Mouse (Mus musculus) frontal cortex, postnatal 36 days (tissue): ENCODE measurements around the gene Rrbp1.

Experiments
- DNase-seq, 2 experiments: peaks; one replicate each; pipeline ENCODE4 v3.0.0; 2022; ENCODE audit warnings: low spot score in 2 of 2

Rrbp1 gene

GRCm38 (mm10) chr2:144011080-144011551 lies at the start of gene Rrbp1:
Rrbp1 (minus strand) TSS chr2:144011263.
- DNase-seq: peak; percentile 96 to 98

DNA sequence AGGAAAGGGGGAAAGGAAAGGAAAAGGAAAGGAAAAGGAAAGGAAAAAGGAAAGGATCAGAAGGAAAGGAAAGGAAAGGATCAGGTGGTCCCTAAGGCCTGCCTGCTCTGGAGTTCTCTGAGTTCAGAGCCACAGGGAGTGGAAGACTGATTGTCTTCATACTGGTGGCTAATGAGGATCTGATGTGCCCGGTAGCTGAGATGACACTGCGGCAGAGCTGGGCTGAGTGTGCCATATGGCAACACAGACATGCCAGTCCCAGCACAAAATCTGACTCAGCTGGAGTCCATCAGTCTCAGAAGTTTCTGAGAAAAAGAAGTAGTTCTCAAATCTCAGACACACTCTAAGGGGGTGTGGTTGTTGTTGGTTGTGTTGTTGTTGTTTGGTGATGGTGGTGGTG lies 46.7 kb upstream of the Rrbp1 start:
- DNase-seq: no peak

DNA sequence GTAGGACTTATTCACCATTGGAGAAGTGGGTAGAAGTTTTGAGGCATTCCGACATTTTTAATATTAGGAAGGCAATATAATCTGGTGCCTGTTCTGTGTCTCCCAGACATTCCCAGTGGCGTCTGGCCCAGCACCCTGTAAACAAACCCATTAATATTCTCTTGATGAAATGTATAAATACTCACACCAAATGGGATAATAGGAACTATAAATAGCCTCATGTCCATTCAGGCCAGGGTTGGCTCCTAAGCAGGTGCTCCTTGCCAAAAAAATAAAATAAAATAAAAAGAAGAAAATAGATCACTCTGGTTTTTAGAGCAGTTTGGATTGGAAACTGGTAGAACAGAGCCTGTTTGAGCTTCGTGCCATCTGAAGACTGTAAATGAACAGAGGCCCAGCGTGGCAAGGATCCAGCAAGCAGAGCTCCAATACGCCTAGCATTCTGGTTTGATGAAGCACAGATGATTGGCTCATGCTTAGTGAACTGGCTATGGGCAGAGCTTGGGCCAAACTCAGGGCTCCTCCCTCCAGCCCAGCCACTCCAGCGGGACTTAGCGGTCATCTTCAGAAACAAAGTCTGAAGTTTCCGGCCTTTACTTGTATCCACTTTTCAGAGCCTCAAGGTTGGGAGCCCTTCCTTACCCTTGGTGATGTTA lies 41.5 kb upstream of the Rrbp1 start:
- DNase-seq: peak; percentile 40 to 67

- DNase-seq: no peak
Observed at GRCm38 (mm10) chr2:144050861-144051260, 39.8 kb upstream of the Rrbp1 start.

DNA sequence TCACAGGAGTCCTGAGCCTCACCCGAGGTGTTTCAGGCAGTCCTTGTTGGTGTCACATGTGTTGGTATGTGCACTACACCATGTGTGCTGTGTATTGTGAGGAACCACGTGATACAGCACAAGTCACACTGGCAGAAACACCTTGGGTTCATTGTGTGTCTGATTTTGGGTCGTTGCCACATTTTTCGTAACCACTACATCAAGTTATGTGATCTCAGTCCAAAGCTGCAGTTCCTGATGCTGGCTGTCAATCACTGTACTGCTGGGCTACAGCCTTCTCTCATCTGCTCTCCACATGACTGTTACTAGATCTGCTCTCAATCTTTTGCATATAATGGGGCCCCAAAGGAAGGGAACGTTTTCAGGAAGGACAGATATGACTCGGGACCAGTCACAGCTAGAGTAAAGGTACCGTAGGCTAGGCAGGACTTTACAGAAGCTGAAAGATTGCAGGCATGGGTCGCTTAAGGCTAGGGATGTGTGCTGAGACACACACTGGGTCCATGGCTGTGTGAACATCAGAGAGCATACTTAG lies 39.1 kb upstream of the Rrbp1 start:
- DNase-seq: no peak

GRCm38 (mm10) chr2:144046916-144047315 lies 35.9 kb upstream of the Rrbp1 start:
- DNase-seq: no peak

DNA sequence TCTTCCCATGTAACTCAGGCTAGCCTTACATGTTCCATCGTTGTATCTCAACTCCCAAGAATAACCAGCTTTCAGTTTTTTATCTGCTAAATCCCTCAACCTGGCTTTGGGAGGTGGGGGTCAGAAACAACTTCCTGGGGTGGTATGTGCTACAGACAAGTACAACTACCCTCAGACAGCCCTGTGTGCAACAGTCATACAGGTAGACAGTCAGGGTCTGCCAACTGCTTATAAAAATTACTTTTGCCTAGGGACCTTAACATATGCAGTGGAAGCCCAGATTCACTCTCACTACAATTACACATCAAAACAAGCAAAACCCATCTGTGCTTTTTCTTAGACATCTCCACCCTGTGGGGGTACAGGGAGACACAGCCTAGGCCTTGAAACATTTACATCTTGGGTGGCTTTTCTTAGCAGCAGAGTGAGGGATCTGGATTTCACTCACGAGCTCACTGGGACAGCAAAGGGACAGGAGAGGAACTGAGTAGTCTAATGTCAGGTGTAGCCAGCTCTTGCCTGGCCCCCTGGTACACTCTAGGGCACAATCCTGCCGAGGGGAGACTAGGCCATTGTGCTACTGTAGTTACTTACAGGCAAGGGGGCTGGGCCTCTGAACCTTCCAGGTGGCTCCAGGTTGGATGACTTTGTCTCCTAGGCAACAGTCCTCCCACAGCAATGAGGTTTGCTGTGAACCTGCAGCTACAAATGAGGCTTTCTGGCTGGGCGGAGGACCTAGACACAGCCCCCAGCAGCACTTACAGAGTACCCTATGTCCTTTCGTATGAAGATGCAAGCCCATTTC lies 34.9 kb upstream of the Rrbp1 start:
- peak; percentile 33 to 49 for DNase-seq

GRCm38 (mm10) chr2:144044726-144045125 lies 33.7 kb upstream of the Rrbp1 start:
- peak; percentile 80 to 90 for DNase-seq

GRCm38 (mm10) chr2:144032664-144033063 lies 21.6 kb upstream of the Rrbp1 start, which contains the start of gene Banf2:
Banf2 (plus strand) TSS chr2:144033059.
- no peak for DNase-seq

DNA sequence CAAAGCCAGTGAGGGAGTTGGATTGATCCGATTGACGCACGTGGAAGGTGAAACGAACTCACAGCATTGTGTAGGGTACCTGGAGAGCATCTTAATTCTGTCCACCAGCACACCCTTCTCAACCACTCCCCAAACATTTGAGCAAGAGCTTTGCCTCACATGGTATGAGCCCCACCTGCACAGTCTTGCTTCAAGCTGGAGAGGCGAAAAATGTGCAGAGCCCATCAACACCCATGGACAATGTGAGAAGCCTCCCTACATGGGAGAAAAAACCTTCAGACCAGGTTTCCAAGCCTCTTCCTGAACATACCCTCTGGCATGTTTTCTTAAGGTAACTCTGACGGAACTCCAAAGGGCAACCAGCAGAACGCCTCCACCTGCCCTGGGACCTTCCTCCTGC lies 19.7 kb upstream of the Rrbp1 start:
- DNase-seq: no peak

DNA sequence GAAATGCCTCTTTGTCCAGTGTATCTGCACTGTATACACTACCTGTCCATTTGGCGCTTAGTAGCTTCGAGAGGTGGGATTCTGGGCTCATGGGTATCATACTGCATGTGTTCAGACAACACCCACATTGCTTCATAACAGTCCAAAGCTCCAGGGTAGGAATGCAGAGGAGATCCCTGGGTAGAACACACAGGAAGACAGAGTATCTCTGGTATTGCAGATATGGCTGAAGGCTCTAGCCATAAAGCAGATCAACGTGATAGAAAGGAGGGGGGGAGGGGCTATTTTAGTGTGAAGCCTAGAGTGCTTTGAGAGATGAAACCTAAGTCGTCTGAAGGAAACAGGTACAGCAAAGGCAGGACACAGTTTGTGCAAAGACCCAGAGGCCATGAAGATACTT lies 15.4 kb upstream of the Rrbp1 start:
- no peak for DNase-seq

GRCm38 (mm10) chr2:144025361-144025760 lies 14.3 kb upstream of the Rrbp1 start:
- DNase-seq: no peak

DNA sequence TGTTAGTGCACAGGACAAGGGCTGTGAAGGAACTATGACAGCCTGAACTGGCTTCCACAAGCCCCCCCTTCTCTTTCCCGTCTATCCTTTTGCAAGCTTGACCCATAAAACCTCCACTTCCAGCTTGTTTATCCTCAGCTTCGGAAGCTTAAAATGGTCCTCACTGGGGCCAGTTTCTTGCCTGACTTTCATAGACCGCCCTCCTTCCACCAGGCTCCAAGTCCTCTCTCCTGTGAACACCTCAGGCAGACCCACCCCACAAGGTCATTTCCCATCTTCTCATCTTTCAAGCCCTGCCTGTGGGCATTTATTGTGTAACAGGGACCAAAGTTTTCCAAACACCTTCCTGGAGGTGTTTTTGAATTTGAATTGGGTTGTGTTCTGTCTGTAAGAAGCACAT lies 11.4 kb upstream of the Rrbp1 start:
- no peak for DNase-seq

DNA sequence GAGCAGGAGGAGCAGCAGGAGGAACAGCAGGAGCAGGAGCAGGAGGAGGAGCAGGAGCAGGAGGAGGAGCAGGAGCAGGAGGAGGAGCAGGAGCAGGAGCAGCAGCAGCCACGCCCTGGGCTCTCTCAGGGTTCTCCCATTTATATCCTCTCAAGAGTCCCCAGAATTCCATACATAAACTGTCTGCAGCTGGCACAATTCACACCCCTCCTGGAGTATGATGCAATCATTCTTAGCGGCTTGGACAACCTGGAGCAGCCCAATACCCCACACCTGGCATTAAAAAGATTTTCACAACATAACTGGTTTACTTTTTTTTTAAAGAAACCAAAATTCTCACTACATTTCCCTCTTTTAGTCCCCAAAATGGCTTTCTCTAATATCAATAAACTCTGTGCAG lies 8.9 kb upstream of the Rrbp1 start:
- no peak for DNase-seq

DNA sequence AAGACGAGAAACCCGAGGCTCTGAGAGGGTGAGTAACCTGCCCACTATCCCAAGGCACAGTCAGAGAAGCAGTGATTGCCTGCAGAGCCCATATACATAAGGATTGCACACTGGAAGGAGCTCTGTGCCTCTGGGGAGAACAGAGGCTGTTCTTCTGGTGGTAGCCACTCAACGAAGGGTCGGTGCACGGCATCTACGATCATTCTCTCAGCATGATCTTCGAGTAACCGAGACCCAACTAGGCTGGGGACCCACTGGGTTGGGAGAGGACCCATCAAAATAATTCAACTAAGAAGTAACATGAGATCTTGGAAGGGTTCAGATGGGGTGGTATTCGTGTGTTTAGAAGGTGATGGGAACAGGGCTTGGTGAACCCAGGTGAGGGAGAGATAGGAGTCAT lies 4.8 kb upstream of the Rrbp1 start:
- no peak for DNase-seq

DNA sequence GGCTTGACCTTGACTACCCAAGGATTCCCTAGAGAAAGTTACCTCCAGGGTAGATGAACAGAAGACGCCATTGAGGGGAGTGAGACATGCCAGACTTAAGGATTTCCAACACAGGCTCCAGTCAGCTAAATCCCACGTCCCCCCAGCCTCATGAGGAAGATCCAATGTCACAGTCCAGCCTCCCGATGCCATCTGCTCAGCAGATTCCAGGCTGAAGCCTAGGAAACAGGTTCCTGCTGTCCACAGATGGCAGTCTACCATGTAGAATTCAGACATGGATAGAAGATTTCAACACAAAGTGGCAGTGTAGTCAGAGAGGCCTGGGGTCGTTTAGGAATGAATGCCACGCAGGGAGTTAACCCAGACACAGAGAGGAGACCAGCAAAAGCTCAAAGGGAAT lies 3.4 kb upstream of the Rrbp1 start:
- DNase-seq: no peak

DNA sequence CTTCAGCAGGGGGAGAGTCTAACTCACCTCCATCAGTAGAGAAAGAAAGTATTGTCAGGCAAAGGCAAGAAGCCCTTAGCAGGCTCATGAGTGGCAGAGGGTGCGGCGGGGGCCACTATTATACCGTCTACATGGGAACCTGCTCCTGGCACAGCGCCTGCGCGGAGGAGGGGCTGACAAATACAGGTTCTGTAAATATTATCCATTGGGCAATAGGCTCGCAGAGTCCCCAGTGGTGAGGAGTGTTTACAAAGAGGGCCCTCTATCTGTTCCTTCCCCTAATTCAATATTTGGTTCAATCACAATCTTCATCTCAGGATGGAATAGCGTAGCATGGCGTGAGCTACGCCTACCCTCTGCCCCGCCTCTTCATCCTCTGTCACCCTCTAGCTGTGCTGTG lies 3.0 kb upstream of the Rrbp1 start:
- DNase-seq: no peak

GRCm38 (mm10) chr2:144010282-144011044 lies 600 bp downstream of the Rrbp1 start:
- peak; percentile 58 to 62 for DNase-seq

- no peak for DNase-seq
Observed at GRCm38 (mm10) chr2:144009551-144010281, 1.3 kb downstream of the Rrbp1 start.

DNA sequence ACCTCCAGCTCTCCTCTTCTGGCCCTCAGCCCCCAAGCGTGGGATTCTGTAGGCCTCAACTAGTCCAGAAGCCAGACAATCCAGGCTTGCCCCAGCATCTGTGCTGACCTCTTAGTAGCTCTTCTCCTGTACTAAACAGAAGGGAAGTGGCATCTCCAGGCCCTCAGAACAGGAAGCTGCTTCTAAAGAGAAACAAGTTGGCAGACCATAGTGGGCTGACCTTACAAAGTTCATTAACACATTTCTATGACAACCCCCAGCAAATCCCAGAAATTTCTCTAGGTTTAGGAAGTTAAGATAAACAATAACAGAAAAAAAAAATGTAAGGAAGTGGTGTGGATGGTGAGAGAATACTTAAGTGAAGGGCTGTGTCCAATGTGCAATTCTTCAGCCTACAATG lies 2.0 kb downstream of the Rrbp1 start:
- no peak for DNase-seq

GRCm38 (mm10) chr2:144007211-144007610 lies 3.9 kb downstream of the Rrbp1 start:
- DNase-seq: no peak
